Mouse (Mus musculus): ENCODE measurements around the gene Col6a5. TPM values are rescaled to one million over a fixed set of nuclear protein-coding genes. Genes with fewer than 3 reads are reported as not detected.

Gene Col6a5
- polyA plus RNA-seq (2015; fragmentation: Nextera tagmentation; extraction: Ambion mirVana): 0.32 and 0.38 TPM in 2 replicates

DNA sequence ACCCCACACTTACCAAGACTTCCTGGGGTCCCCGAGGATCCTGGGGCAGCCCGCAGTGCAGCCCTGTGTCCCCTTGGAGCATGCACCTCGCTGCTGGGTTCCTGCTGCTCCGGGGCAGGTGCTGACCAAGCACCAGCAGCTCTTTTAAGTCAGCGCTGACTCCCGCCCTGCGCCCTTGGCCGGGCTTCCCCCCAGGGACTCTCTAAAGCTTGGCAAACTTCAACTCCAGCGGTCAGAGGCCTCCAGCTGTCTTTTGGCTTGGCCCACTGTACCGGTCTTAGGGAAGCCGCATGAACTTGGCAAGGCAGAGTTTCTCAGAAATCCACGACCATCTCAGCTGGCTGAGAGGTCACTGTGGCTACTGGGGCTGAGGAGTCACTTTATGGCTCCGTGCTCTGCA lies at the start of gene Col6a5:
TSS of gene Col6a5 (minus strand) at position 111 of the 400 bp plus-strand sequence.
- 26% methylated on average over 13 of the region's 13 CpGs for WGBS
- no peak within 1 kb of the TSS for H3K4me3 ChIP-seq
- H3K36me3 ChIP-seq: no peaks in the 10 kb centered on the region
- no peaks in the 10 kb centered on the region for H3K9me3 ChIP-seq
- H3K27ac ChIP-seq (replicated peaks): no peak within 1 kb of the TSS
- H3K4me1 ChIP-seq: no peaks in the 10 kb centered on the region
- H3K4me2 ChIP-seq (replicated peaks): no peak within 1 kb of the TSS
- H3K9ac ChIP-seq (replicated peaks): no peak within 1 kb of the TSS
- no peaks in the 10 kb centered on the region for H3K27me3 ChIP-seq
- ATAC-seq (replicated peaks): no peak

DNA sequence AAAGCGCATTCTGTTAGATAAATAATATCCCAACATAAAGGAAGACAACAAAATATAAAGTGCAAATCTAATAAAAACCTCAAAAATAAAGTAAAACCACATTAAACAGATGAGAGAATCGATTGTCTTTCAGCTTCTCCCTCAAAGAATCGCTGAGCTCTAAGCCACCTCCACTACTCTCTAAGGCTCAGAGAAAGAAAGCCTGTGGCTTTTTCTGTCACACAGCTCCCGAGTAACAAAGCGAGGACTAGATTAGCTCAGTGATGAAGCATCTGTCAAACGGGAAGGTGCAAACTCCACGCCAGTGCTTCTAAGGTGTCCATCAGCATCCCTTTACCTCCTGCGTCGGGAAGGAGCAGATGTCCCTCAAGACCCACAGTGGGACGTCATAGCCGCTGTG lies 37.5 kb upstream of the Col6a5 start:
- Histone ChIP-seq H3K4me3 (no peak overlapping the region), H3K9ac (replicated peaks) (no peak overlapping the region), H3K27ac (replicated peaks) (no peak overlapping the region), H3K4me1 (no peaks in the 10 kb centered on the region), H3K9me3 (no peaks in the 10 kb centered on the region), H3K27me3 (no peaks in the 10 kb centered on the region), H3K4me2 (replicated peaks) (no peak overlapping the region), H3K36me3 (no peaks in the 10 kb centered on the region)
- WGBS: 56% methylated on average over 11 of the region's 11 CpGs
- no peak for ATAC-seq (replicated peaks)

DNA sequence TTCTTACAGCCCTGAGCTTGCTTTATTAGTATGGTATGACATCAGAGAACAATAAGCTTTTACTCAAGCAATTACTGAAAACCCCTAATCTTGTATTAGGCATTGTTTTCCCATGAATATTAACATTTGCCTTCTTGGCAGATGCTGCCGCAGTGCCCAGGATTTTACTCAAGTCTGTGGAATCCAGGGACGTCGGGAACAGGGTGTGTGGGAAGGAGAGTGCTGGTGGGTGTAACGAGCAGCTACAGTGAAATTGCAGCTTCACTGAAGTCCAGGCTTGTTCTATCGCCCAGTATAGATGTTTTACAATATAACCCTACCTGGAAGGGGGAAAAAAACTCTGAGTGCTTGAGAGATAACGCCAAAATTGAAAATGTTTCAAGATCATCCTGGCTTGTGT lies 32.0 kb upstream of the Col6a5 start:
- Histone ChIP-seq H3K9me3 (no peaks in the 10 kb centered on the region), H3K36me3 (no peaks in the 10 kb centered on the region), H3K4me1 (no peaks in the 10 kb centered on the region), H3K27me3 (no peaks in the 10 kb centered on the region), H3K4me3 (no peak overlapping the region), H3K9ac (replicated peaks) (no peak overlapping the region), H3K27ac (replicated peaks) (no peak overlapping the region), H3K4me2 (replicated peaks) (no peak overlapping the region)
- no peak for ATAC-seq (replicated peaks)
- WGBS: 64% methylated on average over 6 of the region's 6 CpGs

DNA sequence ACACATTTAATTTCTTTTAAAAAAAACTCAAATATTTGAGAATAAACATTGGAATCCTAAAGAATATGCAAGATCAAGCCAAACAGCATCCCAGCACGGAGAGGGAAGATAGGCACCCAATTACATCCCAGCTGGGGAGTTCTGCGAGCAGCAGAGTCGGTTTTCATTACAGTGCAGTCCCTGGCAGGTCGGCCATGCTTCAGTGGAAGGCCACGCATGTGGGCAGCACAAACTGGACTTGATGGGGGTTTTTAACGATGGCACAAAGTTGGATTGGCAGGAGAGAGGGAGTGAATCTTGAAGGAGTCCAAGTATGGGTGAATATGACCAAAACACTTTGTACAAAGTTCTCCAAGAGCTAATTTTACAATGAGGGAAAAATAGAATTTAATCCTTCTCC lies 29.7 kb upstream of the Col6a5 start:
- 76% methylated on average over 6 of the region's 6 CpGs for WGBS
- H3K27ac ChIP-seq (replicated peaks): no peak overlapping the region
- peaks cover 4% of the 10 kb centered on the region; the same call in 1 of the 2 replicates for H3K4me1 ChIP-seq
- H3K9ac ChIP-seq (replicated peaks): no peak overlapping the region
- no peak overlapping the region for H3K4me3 ChIP-seq
- H3K27me3 ChIP-seq: no peaks in the 10 kb centered on the region
- ATAC-seq (replicated peaks): no peak
- H3K9me3 ChIP-seq: no peaks in the 10 kb centered on the region
- H3K4me2 ChIP-seq (replicated peaks): no peak overlapping the region
- H3K36me3 ChIP-seq: no peaks in the 10 kb centered on the region

DNA sequence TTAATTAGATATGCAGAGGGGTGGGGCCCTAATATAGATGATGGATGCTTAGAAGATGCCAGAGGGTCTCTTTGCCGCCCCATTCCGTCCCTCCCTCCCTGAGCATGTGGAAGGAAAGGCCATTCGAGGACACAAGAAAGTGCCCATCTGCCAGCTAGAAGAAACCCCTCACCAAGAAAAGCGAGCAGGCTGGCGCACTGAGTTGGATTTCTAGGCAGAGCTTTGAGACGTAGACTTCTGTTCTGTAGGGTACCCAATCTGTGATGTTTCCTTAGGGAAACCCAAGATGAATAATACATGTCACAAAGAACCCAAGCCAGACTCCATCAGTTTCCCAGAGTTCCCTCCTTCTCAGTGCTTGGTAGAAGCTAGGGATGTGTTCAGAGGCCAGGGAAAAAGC lies 29.0 kb upstream of the Col6a5 start:
- Histone ChIP-seq H3K36me3 (no peaks in the 10 kb centered on the region), H3K27me3 (no peaks in the 10 kb centered on the region), H3K4me2 (replicated peaks) (no peak overlapping the region), H3K27ac (replicated peaks) (no peak overlapping the region), H3K4me1 (peaks cover 7% of the 10 kb centered on the region; the same call in 1 of the 2 replicates), H3K4me3 (no peak overlapping the region), H3K9ac (replicated peaks) (no peak overlapping the region), H3K9me3 (no peaks in the 10 kb centered on the region)
- 86% methylated on average over 6 of the region's 6 CpGs for WGBS
- no peak for ATAC-seq (replicated peaks)

DNA sequence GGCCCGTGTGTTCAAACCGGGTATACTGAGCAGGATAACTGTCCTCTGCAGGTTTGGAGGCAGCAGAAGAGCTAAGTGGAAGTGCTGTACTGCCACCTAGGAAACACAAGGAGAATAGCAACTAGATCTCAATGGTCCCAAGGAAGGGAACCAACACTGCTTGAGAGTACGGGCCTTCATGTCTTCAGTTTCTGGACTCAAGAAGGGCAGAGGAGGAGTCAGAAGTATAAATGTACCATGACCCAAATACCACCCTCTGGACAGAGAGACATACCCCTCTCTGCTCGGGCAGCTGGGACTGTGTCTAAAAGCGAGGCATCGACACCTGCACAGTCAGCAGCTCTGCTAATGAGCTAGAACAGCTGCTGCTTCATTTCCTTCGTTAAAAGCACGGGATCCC lies 27.7 kb upstream of the Col6a5 start:
- no peak overlapping the region for H3K9ac ChIP-seq (replicated peaks)
- no peak overlapping the region for H3K27ac ChIP-seq (replicated peaks)
- H3K9me3 ChIP-seq: no peaks in the 10 kb centered on the region
- WGBS: 39% methylated on average over 8 of the region's 8 CpGs
- H3K27me3 ChIP-seq: no peaks in the 10 kb centered on the region
- ATAC-seq (replicated peaks): peak; percentile 41; the same call in 1 of the 2 replicates
- H3K4me3 ChIP-seq: no peak overlapping the region
- H3K4me1 ChIP-seq: peaks cover 7% of the 10 kb centered on the region; the same call in 1 of the 2 replicates
- no peak overlapping the region for H3K4me2 ChIP-seq (replicated peaks)
- H3K36me3 ChIP-seq: no peaks in the 10 kb centered on the region

DNA sequence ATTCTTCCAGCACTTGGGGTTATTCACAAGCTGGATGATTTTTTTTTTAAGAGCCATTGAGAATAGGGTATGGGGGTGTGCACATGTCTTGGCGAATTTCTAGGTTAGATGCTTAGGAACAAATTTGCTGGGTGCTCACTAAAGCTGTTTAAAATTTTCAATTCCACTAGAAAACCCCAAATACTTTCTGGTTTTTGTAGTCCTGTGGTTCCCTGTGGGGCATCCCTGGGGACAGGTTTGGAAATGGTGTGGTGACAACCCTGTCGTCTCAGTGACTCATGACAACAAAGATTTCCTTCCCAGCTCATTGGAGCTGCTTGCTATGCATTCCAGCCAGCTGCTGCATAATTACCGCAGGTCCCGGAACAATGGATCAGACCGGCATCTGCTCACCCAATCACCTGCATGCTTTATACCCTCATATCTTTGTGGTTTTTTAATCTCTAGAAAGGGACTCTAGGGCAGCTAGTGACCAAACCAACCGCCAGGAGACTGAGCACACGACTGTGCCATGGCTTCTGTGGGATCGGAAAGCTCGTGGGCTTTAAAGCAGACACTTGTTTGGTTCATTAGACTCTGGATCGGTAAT lies 24.6 kb upstream of the Col6a5 start:
- Histone ChIP-seq H3K4me1 (peaks cover 7% of the 10 kb centered on the region; the same call in 1 of the 2 replicates), H3K9ac (replicated peaks) (no peak overlapping the region), H3K27ac (replicated peaks) (peak overlapping the region; percentile 50; the same call in 1 of the 2 replicates), H3K4me2 (replicated peaks) (peak overlapping the region; percentile 33), H3K4me3 (no peak overlapping the region), H3K9me3 (no peaks in the 10 kb centered on the region), H3K36me3 (no peaks in the 10 kb centered on the region), H3K27me3 (no peaks in the 10 kb centered on the region)
- ATAC-seq (replicated peaks): 0 out of 2 replicates have a peak, but pooled peaks have one; percentile 38
- WGBS: 9% methylated on average over 10 of the region's 10 CpGs

DNA sequence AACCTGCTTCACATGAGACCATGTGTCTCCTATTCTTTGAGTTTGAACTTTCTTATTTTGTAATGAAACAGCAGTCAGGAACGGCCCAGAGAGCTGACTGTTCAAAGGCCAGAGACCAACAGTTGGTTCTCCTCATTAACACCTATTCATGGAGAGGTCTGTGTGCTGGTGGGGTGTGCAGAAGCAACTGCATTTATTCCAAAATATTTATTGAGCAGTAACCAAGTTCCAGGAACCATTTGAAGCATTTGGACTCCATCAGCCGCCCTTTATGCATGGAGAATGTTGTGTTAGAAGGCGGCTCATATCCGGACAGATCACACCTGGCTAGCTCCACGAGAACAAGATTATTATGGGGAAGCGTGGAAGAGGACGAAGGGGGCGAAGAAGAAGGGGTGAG lies 18.0 kb upstream of the Col6a5 start:
- Histone ChIP-seq H3K9me3 (no peaks in the 10 kb centered on the region), H3K4me3 (no peak overlapping the region), H3K36me3 (no peaks in the 10 kb centered on the region), H3K27ac (replicated peaks) (no peak overlapping the region), H3K9ac (replicated peaks) (no peak overlapping the region), H3K27me3 (no peaks in the 10 kb centered on the region), H3K4me2 (replicated peaks) (no peak overlapping the region), H3K4me1 (no peaks in the 10 kb centered on the region)
- WGBS: 94% methylated on average over 8 of the region's 8 CpGs
- no peak for ATAC-seq (replicated peaks)

DNA sequence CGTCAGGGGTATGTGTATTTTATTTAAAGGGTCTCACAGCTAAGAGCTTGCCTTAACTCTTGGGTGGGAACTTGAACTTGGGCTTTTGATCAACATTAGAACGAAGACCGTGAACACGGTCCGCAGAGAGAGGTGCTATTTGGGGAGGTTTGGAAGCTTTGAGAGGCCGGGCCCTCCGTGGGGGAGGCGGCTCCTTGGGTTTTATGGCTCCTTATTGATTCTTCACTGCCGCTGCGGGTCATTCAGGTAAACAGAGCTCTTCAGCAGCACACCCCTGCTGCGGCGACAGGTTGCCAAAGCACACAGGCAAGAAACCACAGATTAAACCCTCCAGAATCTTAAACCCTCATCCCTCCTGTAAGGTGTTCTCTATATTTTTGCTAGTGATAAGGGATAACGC lies 16.4 kb upstream of the Col6a5 start:
- 32% methylated on average over 13 of the region's 13 CpGs for WGBS
- ATAC-seq (replicated peaks): no peak
- no peaks in the 10 kb centered on the region for H3K4me1 ChIP-seq
- no peaks in the 10 kb centered on the region for H3K36me3 ChIP-seq
- no peak overlapping the region for H3K4me2 ChIP-seq (replicated peaks)
- H3K9me3 ChIP-seq: no peaks in the 10 kb centered on the region
- H3K4me3 ChIP-seq: no peak overlapping the region
- no peak overlapping the region for H3K27ac ChIP-seq (replicated peaks)
- H3K27me3 ChIP-seq: no peaks in the 10 kb centered on the region
- no peak overlapping the region for H3K9ac ChIP-seq (replicated peaks)

DNA sequence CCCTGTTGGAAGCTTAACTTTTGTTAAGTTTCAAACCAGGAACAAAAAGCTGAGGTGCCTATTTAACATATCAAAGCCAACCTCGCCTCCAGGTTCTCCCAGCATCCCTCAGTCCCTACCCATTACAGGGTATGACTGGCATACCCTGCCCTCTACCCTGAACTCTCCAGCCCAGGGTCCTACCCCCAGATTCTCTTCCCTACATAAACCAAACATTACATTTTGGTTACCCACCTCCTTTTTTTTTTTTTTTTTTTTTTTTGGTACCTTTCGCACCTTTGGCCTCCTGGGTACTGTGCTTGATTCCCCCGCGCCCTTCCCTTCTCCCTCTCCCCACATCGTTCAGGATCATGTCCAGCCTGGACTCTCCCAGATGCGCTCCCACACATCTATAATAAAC lies 15.9 kb upstream of the Col6a5 start:
- no peak for ATAC-seq (replicated peaks)
- no peak overlapping the region for H3K4me2 ChIP-seq (replicated peaks)

DNA sequence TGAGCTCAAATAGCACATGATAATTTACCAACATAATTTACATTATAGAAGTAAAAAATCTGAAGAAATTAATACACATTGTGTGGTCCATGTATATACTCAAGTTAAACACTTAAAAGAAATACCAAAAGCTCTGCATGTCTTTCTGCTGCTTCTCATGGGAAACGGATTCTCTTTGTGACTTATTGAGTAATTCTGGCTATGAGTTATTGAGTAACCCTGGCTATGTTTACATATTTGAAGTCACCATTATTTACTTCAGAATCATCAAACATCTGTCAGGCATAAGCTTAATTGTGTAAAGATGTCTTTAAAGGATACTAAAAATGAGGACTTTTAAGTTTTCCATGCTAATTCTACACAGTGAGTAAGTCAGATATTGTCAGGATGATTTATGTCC lies 13.3 kb upstream of the Col6a5 start:
- 89% methylated on average over 1 of the region's 1 CpGs for WGBS
- Histone ChIP-seq H3K4me3 (no peak overlapping the region), H3K4me1 (no peaks in the 10 kb centered on the region), H3K9ac (replicated peaks) (no peak overlapping the region), H3K9me3 (no peaks in the 10 kb centered on the region), H3K27me3 (no peaks in the 10 kb centered on the region), H3K27ac (replicated peaks) (no peak overlapping the region), H3K36me3 (no peaks in the 10 kb centered on the region), H3K4me2 (replicated peaks) (no peak overlapping the region)
- ATAC-seq (replicated peaks): no peak

More for the DNA sequence above, 15.9 kb upstream of the Col6a5 start:
- H3K27me3 ChIP-seq: no peaks in the 10 kb centered on the region
- no peaks in the 10 kb centered on the region for H3K4me1 ChIP-seq
- no peaks in the 10 kb centered on the region for H3K9me3 ChIP-seq
- H3K36me3 ChIP-seq: no peaks in the 10 kb centered on the region
- WGBS: 49% methylated on average over 6 of the region's 6 CpGs
- H3K9ac ChIP-seq (replicated peaks): no peak overlapping the region
- no peak overlapping the region for H3K4me3 ChIP-seq
- no peak overlapping the region for H3K27ac ChIP-seq (replicated peaks)

DNA sequence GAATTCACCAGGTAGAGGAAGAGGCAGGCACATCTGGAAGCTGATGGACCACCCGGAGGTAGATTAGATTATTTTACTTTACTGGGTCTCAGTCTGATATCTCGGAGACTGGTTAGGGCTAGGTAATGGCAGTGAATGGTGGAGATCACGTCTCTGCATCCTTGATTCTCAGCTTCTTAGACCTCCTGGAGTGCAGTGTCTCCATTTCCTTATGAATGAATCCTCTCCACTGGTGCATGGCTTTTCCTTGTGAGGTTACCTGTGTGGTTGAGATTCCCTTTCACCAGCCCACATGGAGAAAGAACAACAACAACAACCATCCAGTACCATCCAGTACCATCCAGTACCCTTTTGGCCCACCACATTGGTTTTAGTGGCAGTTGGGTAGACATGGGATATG lies 11.6 kb upstream of the Col6a5 start:
- H3K4me2 ChIP-seq (replicated peaks): no peak overlapping the region
- no peak overlapping the region for H3K9ac ChIP-seq (replicated peaks)
- H3K27ac ChIP-seq (replicated peaks): no peak overlapping the region
- no peaks in the 10 kb centered on the region for H3K27me3 ChIP-seq
- H3K9me3 ChIP-seq: no peaks in the 10 kb centered on the region
- WGBS: 89% methylated on average over 3 of the region's 3 CpGs
- no peak for ATAC-seq (replicated peaks)
- H3K4me1 ChIP-seq: no peaks in the 10 kb centered on the region
- no peaks in the 10 kb centered on the region for H3K36me3 ChIP-seq
- H3K4me3 ChIP-seq: no peak overlapping the region

DNA sequence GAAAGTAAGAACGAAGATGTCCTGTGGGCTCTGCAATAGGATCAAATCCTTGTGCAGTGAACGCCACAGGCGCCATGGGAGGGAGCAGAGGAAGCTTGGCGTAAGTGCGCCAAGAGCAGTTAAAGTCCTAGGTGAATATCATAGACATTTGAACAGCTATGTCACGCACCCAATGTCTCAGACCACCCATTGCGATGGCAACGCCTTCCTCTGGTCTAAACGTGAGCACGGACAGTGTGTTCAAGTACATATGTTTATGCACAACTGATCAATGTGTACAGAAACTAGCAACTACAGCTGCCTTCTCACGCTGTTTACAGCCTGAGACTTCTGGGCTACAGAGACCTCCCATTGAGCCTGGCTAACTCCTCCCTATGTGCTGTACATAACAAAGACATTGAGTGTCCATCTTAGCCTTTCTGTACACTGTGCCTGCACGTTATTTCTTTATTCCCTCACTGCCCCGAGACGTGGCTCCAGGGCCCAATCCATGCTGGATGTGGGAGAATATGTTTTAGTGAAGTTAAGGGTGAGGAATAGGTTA lies 11.0 kb upstream of the Col6a5 start:
- H3K4me3 ChIP-seq: no peak overlapping the region
- no peaks in the 10 kb centered on the region for H3K9me3 ChIP-seq
- H3K4me2 ChIP-seq (replicated peaks): no peak overlapping the region
- H3K4me1 ChIP-seq: no peaks in the 10 kb centered on the region
- ATAC-seq (replicated peaks): no peak
- no peaks in the 10 kb centered on the region for H3K27me3 ChIP-seq
- H3K9ac ChIP-seq (replicated peaks): no peak overlapping the region
- no peak overlapping the region for H3K27ac ChIP-seq (replicated peaks)
- no peaks in the 10 kb centered on the region for H3K36me3 ChIP-seq
- WGBS: 90% methylated on average over 14 of the region's 14 CpGs

Measured in forebrain, embryonic 15.5 days (tissue).